Mouse (Mus musculus): Measurements from ENCODE around the gene Lrrk1. TPM values are rescaled to one million over a fixed set of nuclear protein-coding genes. Genes with fewer than 3 reads are reported as not detected.

Lrrk1 gene
- polyA plus RNA-seq, 1 experiment = 41.8 TPM

DNA sequence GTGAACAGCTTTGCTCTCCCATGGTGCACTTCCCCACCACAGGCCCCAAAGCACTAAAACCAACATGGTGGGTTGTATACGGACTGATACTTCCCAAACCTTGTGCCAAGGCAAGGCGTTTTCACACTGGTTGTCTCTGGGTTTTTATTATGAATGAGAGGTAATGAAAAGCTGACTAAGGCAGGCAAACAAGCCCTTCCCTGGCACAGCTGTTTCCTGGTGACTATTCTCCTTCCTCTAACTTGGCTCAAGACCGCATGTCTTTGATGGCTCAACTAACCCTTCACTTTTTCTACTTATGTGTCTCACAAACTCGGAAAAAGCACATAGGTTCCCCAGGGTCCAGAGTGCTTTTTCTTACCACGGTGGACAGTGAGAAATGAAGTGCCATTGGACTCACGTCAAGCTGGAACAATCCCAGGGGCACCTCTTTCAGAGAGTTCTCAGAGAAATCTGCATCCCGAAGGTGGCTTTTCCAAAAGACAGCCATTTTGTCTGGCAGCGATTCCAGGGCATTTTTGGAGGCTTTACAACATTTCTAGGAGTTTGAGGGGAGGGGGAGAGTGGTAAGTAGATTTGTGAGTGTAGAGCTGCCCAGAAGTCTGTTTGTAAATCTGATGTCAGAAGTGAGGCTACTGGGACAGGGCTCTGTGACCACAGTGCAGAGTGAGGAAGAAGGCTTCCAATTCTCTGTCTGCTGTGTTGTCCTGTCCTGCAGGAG lies 83.0 kb downstream of the Lrrk1 start:
- TF ChIP-seq MYOG (IDR thresholded peaks at IDR 0.05; ENCODE audit: control insufficient read depth, extremely low read depth, insufficient read length) = no peak
- no peak for TF ChIP-seq CTCF (IDR thresholded peaks at IDR 0.05; ENCODE audit: control insufficient read depth, insufficient read depth, insufficient read length)
- no peak for TF ChIP-seq USF1 (IDR thresholded peaks at IDR 0.05; ENCODE audit: low read depth)
- TF ChIP-seq MAX (IDR thresholded peaks at IDR 0.05) = no peak
- no peak for TF ChIP-seq MYOD1 (IDR thresholded peaks at IDR 0.05; ENCODE audit: control insufficient read depth, insufficient read length, low read depth)
- no peak for TF ChIP-seq FOSL1 (IDR thresholded peaks at IDR 0.05; ENCODE audit: insufficient read depth, low read length, poor library complexity, severe bottlenecking)
- no peak for TF ChIP-seq CEBPB (IDR thresholded peaks at IDR 0.05; ENCODE audit: low read depth)

DNA sequence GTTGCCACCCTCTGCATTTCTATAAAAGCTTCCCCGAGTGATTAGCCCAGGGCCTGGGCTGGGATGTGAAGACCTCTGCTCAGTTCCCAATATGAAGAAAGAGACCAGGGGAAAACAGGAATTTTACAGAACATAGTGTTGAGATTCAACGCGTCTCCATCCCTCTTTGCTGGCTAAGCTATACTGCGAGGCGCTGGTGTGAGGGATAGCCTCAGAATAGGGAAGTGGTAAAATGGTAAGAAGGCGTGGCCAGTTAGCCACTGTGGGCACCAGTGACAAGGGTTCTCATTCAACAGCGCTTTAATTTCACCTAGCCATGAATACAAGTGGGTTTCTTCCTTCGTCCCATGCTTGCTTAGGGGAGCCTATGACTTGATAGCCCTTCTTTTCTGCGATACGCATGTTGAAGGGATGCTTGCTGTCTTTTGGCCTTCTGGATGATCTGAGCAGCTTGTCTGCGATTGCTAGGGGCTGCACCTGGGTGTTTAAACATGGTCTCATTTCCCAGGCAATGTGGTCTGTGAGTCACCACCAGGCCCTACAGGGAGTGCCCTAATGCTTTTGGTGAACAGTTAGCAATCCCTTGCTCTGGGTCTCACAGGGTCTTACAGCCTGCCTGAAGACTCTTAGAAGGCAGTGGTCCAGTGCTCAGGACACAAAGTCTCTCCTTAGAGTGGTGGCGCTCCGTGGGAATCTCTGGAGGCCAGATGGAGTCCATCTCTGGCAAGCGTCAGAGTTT lies 84.1 kb downstream of the Lrrk1 start:
- Histone ChIP-seq H3K79me3 (ENCODE audit: low read depth) (no peaks in the 10 kb centered on the region), H3K4me3 (ENCODE audit: insufficient read depth, poor library complexity, severe bottlenecking) (no peak overlapping the region), H3K79me2 (ENCODE audit: control insufficient read depth, insufficient read depth) (peaks cover 7% of the 10 kb centered on the region), H3K36me3 (ENCODE audit: control insufficient read depth, insufficient read depth) (peaks cover 92% of the 10 kb centered on the region), H3ac (ENCODE audit: control insufficient read depth, insufficient read length, low read depth) (no peak overlapping the region), H3K27me3 (ENCODE audit: control insufficient read depth, insufficient read depth, insufficient read length) (no peaks in the 10 kb centered on the region)
- no peak for TF ChIP-seq CTCF (IDR thresholded peaks at IDR 0.05; ENCODE audit: control insufficient read depth, insufficient read depth, insufficient read length)
- TF ChIP-seq USF1 (IDR thresholded peaks at IDR 0.05; ENCODE audit: low read depth) = no peak
- TF ChIP-seq FOSL1 (IDR thresholded peaks at IDR 0.05; ENCODE audit: insufficient read depth, low read length, poor library complexity, severe bottlenecking) = no peak
- TF ChIP-seq CEBPB (IDR thresholded peaks at IDR 0.05; ENCODE audit: low read depth) = no peak
- TF ChIP-seq MYOG (IDR thresholded peaks at IDR 0.05; ENCODE audit: control insufficient read depth, extremely low read depth, insufficient read length) = no peak

More for the DNA sequence above, 83.0 kb downstream of the Lrrk1 start:
- H3K4me3 ChIP-seq (ENCODE audit: insufficient read depth, poor library complexity, severe bottlenecking) = no peak overlapping the region
- H3ac ChIP-seq (ENCODE audit: control insufficient read depth, insufficient read length, low read depth) = no peak overlapping the region
- peaks cover 7% of the 10 kb centered on the region for H3K79me2 ChIP-seq (ENCODE audit: control insufficient read depth, insufficient read depth)
- H3K79me3 ChIP-seq (ENCODE audit: low read depth) = no peaks in the 10 kb centered on the region
- peaks cover 82% of the 10 kb centered on the region for H3K36me3 ChIP-seq (ENCODE audit: control insufficient read depth, insufficient read depth)
- no peaks in the 10 kb centered on the region for H3K27me3 ChIP-seq (ENCODE audit: control insufficient read depth, insufficient read depth, insufficient read length)

DNA sequence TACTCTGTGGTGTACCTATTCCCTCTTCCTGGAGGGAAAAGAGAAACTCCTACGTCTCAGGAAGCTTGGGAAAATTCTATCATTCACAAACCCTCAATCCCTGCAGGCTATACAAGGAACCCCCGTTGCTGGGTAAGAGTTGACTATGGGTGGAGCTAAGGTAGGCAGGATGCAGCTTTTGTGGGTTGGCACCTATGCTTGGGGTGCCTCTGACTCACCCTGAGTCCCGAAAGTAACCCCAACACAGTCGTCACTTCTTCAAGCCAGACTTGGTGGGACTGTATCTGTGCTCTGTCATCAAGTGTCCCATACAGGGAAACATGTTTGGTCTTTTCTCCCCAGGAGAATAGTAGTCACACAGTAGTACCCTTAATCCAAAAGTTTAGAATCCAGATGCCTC lies 86.7 kb downstream of the Lrrk1 start:
- TF ChIP-seq FOSL1 (IDR thresholded peaks at IDR 0.05; ENCODE audit: insufficient read depth, low read length, poor library complexity, severe bottlenecking) = no peak
- no peak for TF ChIP-seq MYOD1 (IDR thresholded peaks at IDR 0.05; ENCODE audit: control insufficient read depth, insufficient read length, low read depth)
- no peak for TF ChIP-seq CTCF (IDR thresholded peaks at IDR 0.05; ENCODE audit: control insufficient read depth, insufficient read depth, insufficient read length)
- TF ChIP-seq MAX (IDR thresholded peaks at IDR 0.05) = no peak
- no peak for TF ChIP-seq CEBPB (IDR thresholded peaks at IDR 0.05; ENCODE audit: low read depth)
- TF ChIP-seq MYOG (IDR thresholded peaks at IDR 0.05; ENCODE audit: control insufficient read depth, extremely low read depth, insufficient read length) = no peak
- TF ChIP-seq USF1 (IDR thresholded peaks at IDR 0.05; ENCODE audit: low read depth) = no peak
- H3K79me3 ChIP-seq (ENCODE audit: low read depth) = no peaks in the 10 kb centered on the region
- no peaks in the 10 kb centered on the region for H3K27me3 ChIP-seq (ENCODE audit: control insufficient read depth, insufficient read depth, insufficient read length)
- H3K79me2 ChIP-seq (ENCODE audit: control insufficient read depth, insufficient read depth) = no peaks in the 10 kb centered on the region
- peaks cover 82% of the 10 kb centered on the region for H3K36me3 ChIP-seq (ENCODE audit: control insufficient read depth, insufficient read depth)
- H3ac ChIP-seq (ENCODE audit: control insufficient read depth, insufficient read length, low read depth) = no peak overlapping the region
- no peak overlapping the region for H3K4me3 ChIP-seq (ENCODE audit: insufficient read depth, poor library complexity, severe bottlenecking)

DNA sequence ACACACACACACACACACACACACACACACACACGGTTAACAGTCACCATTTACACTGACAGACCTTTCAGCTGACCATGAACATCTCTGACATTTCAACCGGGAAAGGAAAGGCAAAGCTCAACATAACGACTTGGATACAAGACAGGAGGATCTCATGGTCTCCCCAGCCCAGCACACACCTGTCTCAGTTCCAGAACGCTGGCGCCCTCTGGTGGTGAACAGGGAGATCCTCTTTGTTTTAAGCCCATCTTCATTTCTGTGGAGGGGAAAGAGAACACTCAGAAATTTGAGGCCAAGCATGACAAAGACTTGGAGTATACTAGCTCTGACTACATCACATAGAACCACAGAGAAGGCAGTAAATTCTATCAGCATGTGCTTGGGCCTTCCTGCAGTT lies 87.5 kb downstream of the Lrrk1 start:
- TF ChIP-seq CTCF (IDR thresholded peaks at IDR 0.05; ENCODE audit: control insufficient read depth, insufficient read depth, insufficient read length) (peak; percentile 14), CEBPB (IDR thresholded peaks at IDR 0.05; ENCODE audit: low read depth) (no peak)
- Histone ChIP-seq H3K36me3 (ENCODE audit: control insufficient read depth, insufficient read depth) (peaks cover 82% of the 10 kb centered on the region), H3ac (ENCODE audit: control insufficient read depth, insufficient read length, low read depth) (no peak overlapping the region), H3K79me3 (ENCODE audit: low read depth) (no peaks in the 10 kb centered on the region), H3K4me3 (ENCODE audit: insufficient read depth, poor library complexity, severe bottlenecking) (no peak overlapping the region), H3K79me2 (ENCODE audit: control insufficient read depth, insufficient read depth) (no peaks in the 10 kb centered on the region), H3K27me3 (ENCODE audit: control insufficient read depth, insufficient read depth, insufficient read length) (no peaks in the 10 kb centered on the region)

DNA sequence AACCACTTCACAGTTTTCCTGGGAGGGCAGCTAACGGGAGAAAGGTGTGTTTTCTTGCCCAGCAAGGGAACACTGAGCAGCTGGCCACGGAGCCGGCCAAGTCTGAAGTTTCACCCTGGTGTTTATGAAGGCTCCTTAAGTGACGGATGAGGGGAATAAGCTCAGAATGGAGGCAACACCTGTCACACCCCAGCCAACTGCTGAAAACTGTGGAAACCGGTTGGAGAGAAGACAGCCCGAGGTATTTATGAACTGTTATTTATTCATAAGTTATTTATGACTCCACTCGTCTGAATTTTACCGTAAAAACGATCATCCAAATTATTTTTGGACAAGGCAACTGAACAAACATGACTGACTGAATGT lies 90.5 kb downstream of the Lrrk1 start:
- Histone ChIP-seq H3K27me3 (ENCODE audit: control insufficient read depth, insufficient read depth, insufficient read length) (no peaks in the 10 kb centered on the region), H3ac (ENCODE audit: control insufficient read depth, insufficient read length, low read depth) (no peak overlapping the region), H3K79me3 (ENCODE audit: low read depth) (no peaks in the 10 kb centered on the region), H3K36me3 (ENCODE audit: control insufficient read depth, insufficient read depth) (peaks cover 71% of the 10 kb centered on the region), H3K4me3 (ENCODE audit: insufficient read depth, poor library complexity, severe bottlenecking) (no peak overlapping the region), H3K79me2 (ENCODE audit: control insufficient read depth, insufficient read depth) (no peaks in the 10 kb centered on the region)
- TF ChIP-seq FOSL1 (IDR thresholded peaks at IDR 0.05; ENCODE audit: insufficient read depth, low read length, poor library complexity, severe bottlenecking) = no peak
- TF ChIP-seq CTCF (IDR thresholded peaks at IDR 0.05; ENCODE audit: control insufficient read depth, insufficient read depth, insufficient read length) = no peak
- no peak for TF ChIP-seq MYOG (IDR thresholded peaks at IDR 0.05; ENCODE audit: control insufficient read depth, extremely low read depth, insufficient read length)
- TF ChIP-seq MYOD1 (IDR thresholded peaks at IDR 0.05; ENCODE audit: control insufficient read depth, insufficient read length, low read depth) = no peak
- TF ChIP-seq USF1 (IDR thresholded peaks at IDR 0.05; ENCODE audit: low read depth) = no peak
- TF ChIP-seq CEBPB (IDR thresholded peaks at IDR 0.05; ENCODE audit: low read depth) = no peak
- TF ChIP-seq MAX (IDR thresholded peaks at IDR 0.05) = no peak

Measured in C2C12 (cell line).